Mouse (Mus musculus) bone marrow macrophage, adult 2 months (primary cell): ENCODE measurements at regions not wholly inside any gene's neighbourhood (a gene's known extent, or its start where the extent isn't known, plus 50 kb on each side); places are given as distances from the start of the nearest gene placed in this dataset.

Experiments used
- CTCF ChIP-seq: IDR thresholded peaks from 2 replicates; pipeline ENCODE4 v1.5.1; 2012; ENCODE audit warnings: low read depth, mild to moderate bottlenecking, low read length, moderate library complexity
- POLR2A ChIP-seq: IDR thresholded peaks from 2 replicates; pipeline ENCODE4 v1.6.1; 2012; ENCODE audit warnings: mild to moderate bottlenecking, low read depth, low read length, borderline replicate concordance

GRCm38 (mm10) chr6:52422686-52423085 is 109.4 kb downstream of the Evx1 start:
- TF ChIP-seq POLR2A = no peak
- no peak for TF ChIP-seq CTCF
